8 mouse cellular contexts compared by ENCODE assay signal in the genomic region with DNA sequence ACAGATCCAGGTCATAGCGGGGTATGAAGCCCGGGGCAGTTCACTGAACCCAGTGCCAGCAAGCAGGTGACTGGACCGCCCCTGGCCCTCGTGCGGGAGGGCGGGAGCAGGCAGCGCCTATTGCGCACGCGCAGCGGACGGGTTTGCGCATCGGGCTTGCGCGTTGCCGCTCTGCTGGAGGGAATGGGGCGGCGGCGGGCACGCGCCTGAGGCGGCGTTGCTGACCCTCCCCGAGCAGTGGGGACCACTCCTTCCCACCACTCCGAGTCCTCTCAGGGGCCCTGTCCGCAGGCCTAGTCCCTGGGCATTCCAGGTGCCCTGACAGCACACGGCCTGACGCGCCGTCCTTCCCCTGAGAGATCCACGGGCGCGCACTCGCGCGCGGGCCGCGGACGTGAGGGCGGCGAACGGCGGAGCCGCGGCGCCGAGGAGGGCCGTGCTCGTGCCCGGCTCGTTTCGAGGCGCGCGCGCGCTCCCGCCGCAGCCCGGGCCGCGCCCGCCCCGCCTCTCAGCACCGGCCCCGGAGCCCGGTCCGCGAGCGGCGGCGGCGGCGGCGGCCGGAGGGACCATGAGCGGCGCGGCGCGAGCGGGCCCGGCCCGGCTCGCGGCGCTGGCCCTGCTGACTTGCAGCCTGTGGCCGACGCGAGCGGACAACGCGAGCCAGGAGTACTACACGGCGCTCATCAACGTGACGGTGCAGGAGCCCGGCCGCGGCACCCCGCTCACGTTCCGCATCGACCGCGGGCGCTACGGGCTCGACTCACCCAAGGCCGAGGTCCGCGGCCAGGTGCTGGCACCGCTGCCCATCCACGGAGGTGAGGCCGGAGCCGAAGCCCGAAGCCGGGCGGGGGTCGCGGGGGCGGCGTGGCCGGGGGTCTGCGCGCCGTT. TPM values are rescaled to one million over a fixed set of nuclear protein-coding genes. Genes with fewer than 3 reads are reported as not detected.
A peak's percentile ranks its signal among the peaks of the same experiment; 100 is the strongest.
DNase-seq lines count a peak whose midpoint lies in the region; ATAC-seq lines count a peak whose summit lies in the region.

A gene (plus strand): TSS at position 514 of the 888 bp plus-strand sequence.

- under 1% methylated on average over 107 of the region's 129 CpGs for WGBS in intestine, embryonic 15.5 days

- peak; percentile 95 for ATAC-seq in intestine, embryonic 15.5 days
- ATAC-seq in megakaryocyte-erythroid progenitor cell, adult 5-6 weeks (replicated peaks; ENCODE audit: low FRiP score, low TSS enrichment, poor library complexity, severe bottlenecking) = peak; percentile 79

- peak within 1 kb of the TSS; percentile 92 for H3K4me2 ChIP-seq in intestine, embryonic 15.5 days (replicated peaks)

- no peaks in the 10 kb centered on the region for H3K9me3 ChIP-seq in intestine, embryonic 15.5 days

- H3K36me3 ChIP-seq in intestine, embryonic 15.5 days = no peaks in the 10 kb centered on the region

- intact Hi-C loops in left cerebral cortex, postnatal 14 days (cut with DNase I) = loop anchor here (5.0 kb wide), 2 partner anchors 62 to 107 kb away; a partner anchor contains a TSS

- H3K4me1 ChIP-seq in intestine, embryonic 15.5 days (replicated peaks) = peaks cover 5% of the 10 kb centered on the region

- H3K27me3 ChIP-seq in intestine, embryonic 15.5 days (replicated peaks) = no peaks in the 10 kb centered on the region

- DNase-seq in adrenal gland, postnatal 10 days = peak; percentile 97
- peak; percentile 93 for DNase-seq in embryo, embryonic 9.5 days (ENCODE audit: extremely low spot score)
- peak; percentile 91 to 94 for DNase-seq in gastrocnemius, postnatal 4 days (ENCODE audit: low spot score in 2 of 2)
- DNase-seq in left cerebral cortex, postnatal 14 days (ENCODE audit: low spot score in 2 of 2) = peak; percentile 93 to 95
- peak; percentile 96 for DNase-seq in right cerebral cortex, postnatal 25 days
- peak; percentile 92 to 93 for DNase-seq in urinary bladder, postnatal 36 days (ENCODE audit: low spot score in 2 of 2)

- H3K27ac ChIP-seq in intestine, embryonic 15.5 days = peak within 1 kb of the TSS; percentile 91

- peak within 1 kb of the TSS; percentile 94 for H3K9ac ChIP-seq in intestine, embryonic 15.5 days

- peak within 1 kb of the TSS; percentile 84 for H3K4me3 ChIP-seq in intestine, embryonic 15.5 days (replicated peaks)

RNA-seq across cellular contexts. Expression of the gene that starts here (rescaled TPM):
- 10 to 100 TPM; 64.9 to 69.6 TPM for total RNA-seq in adrenal gland, postnatal 10 days (2021)
- total RNA-seq in gastrocnemius, postnatal 4 days (2021) = 10 to 100 TPM; 41.3 to 44.0 TPM
- polyA plus RNA-seq in intestine, embryonic 15.5 days (2015; fragmentation: Nextera tagmentation; extraction: Ambion mirVana) = 41.0 and 47.9 TPM in 2 replicates
- 100 to 1,000 TPM in 1 of 2 experiments, 10 to 100 TPM in 1; 95.7 to 106 TPM for total RNA-seq in left cerebral cortex, postnatal 14 days (2021)
- total RNA-seq in megakaryocyte-erythroid progenitor cell, adult 5-6 weeks (2014; fragmentation: Nextera tagmentation) = 63.4 and 63.8 TPM in 2 replicates
- 115 and 134 TPM in 2 replicates for total RNA-seq in megakaryocyte-erythroid progenitor cell, adult 5-6 weeks (2017)

Comparison
In these comparisons a context has a peak if more than half of its experiments do, and no peak if none do; other contexts are left out.
1. Peak in every context shown above with its lines: DNase-seq, ATAC-seq, H3K4me3 ChIP-seq and H3K27ac ChIP-seq.